Mouse (Mus musculus) ES-Bruce4 (cell line): ENCODE results near the gene Synpo2l.

Experiments used
- CTCF ChIP-seq: IDR thresholded peaks from one replicate; pipeline ENCODE4 v1.8.1; 2011; ENCODE audit warnings: low read depth, low read length
- EP300 ChIP-seq: IDR thresholded peaks from 2 replicates; pipeline ENCODE4 v1.6.1; 2011; ENCODE audit warnings: low read depth, low read length; ENCODE audit not compliant: insufficient read depth
- POLR2A ChIP-seq: IDR thresholded peaks from one replicate; pipeline ENCODE4 v1.8.1; 2011; ENCODE audit warnings: low read length; ENCODE audit not compliant: insufficient read depth

- TF ChIP-seq CTCF, result no peak
- TF ChIP-seq POLR2A, result no peak
- no peak for TF ChIP-seq EP300
Observed at GRCm38 (mm10) chr14:20698515-20698914, 30.4 kb upstream of the Synpo2l start.
